Mouse (Mus musculus) kidney, adult 11 months (tissue): ENCODE data around the gene Mpv17l.
"Not testable (repeated sequence)": the region's sequence is repeated elsewhere in the genome, so short reads cannot be mapped to it uniquely, and the experiment has no call there.

Source experiments
- DNase-seq: peaks from one replicate; pipeline ENCODE4 v3.0.0; 2022

The Mpv17l gene

GRCm38 (mm10) chr16:13940139-13940846 is 37.3 kb downstream of the Mpv17l start:
- peak; percentile 89 for DNase-seq

GRCm38 (mm10) chr16:13940847-13941395 is 38.0 kb downstream of the Mpv17l start:
- no peak for DNase-seq

GRCm38 (mm10) chr16:13944178-13944577 is 41.2 kb downstream of the Mpv17l start:
- DNase-seq = no peak

GRCm38 (mm10) chr16:13944752-13945151 is 41.8 kb downstream of the Mpv17l start:
- no peak for DNase-seq

GRCm38 (mm10) chr16:13945153-13945552 is 42.2 kb downstream of the Mpv17l start:
- no peak for DNase-seq

- no peak for DNase-seq
Measured at GRCm38 (mm10) chr16:13946306-13946705, 43.3 kb downstream of the Mpv17l start.

- DNase-seq = no peak
Measured at GRCm38 (mm10) chr16:13951245-13951644, 48.3 kb downstream of the Mpv17l start.

- no peak for DNase-seq
Measured at GRCm38 (mm10) chr16:13962053-13962452, 59.1 kb downstream of the Mpv17l start.

GRCm38 (mm10) chr16:13969096-13969495 is 66.1 kb downstream of the Mpv17l start:
- no peak for DNase-seq

GRCm38 (mm10) chr16:13972051-13972450 is 69.1 kb downstream of the Mpv17l start:
- DNase-seq = no peak

- DNase-seq = not testable (repeated sequence)
Measured at GRCm38 (mm10) chr16:13976358-13976896, 73.5 kb downstream of the Mpv17l start.

- not testable (repeated sequence) for DNase-seq
Measured at GRCm38 (mm10) chr16:13977026-13977425, 74.1 kb downstream of the Mpv17l start.

- not testable (repeated sequence) for DNase-seq
Measured at GRCm38 (mm10) chr16:13981726-13982125, 78.8 kb downstream of the Mpv17l start.

- DNase-seq = no peak
Measured at GRCm38 (mm10) chr16:13983161-13983560, 80.2 kb downstream of the Mpv17l start.

GRCm38 (mm10) chr16:13986197-13986573 is 83.2 kb downstream of the Mpv17l start:
- DNase-seq = no peak

- DNase-seq = peak; percentile 15
Measured at GRCm38 (mm10) chr16:13986574-13987478, 83.9 kb downstream of the Mpv17l start, which contains the start of the genes 2900011O08Rik and Ifitm7. TSS of gene 2900011O08Rik (plus strand) at chr16:13986604. TSS of gene Ifitm7 (minus strand) at chr16:13986888.

GRCm38 (mm10) chr16:13992518-13993248 is 89.7 kb downstream of the Mpv17l start:
- DNase-seq = no peak

GRCm38 (mm10) chr16:13994076-13994475 is 91.1 kb downstream of the Mpv17l start:
- peak; percentile 61 for DNase-seq

- DNase-seq = no peak
Measured at GRCm38 (mm10) chr16:13994502-13994901, 91.5 kb downstream of the Mpv17l start.
